Mouse (Mus musculus) intestine, postnatal 0 days (tissue): ENCODE measurements around the gene Wfs1. TPM values are rescaled to one million over a fixed set of nuclear protein-coding genes. Genes with fewer than 3 reads are reported as not detected.

Experiments
- ATAC-seq: fragments of 200-750 bp; cut with Nextera tagmentation; 2 replicates; pipeline ENCODE4 v1.8.0; 2017; ENCODE audit warnings: mild to moderate bottlenecking, moderate TSS enrichment, moderate library complexity
- H3K27ac ChIP-seq: fragments of 300-500 bp; sonication (generic); 2 replicates; pipeline ENCODE4 v1.5.1; 2014; ENCODE audit warnings: mild to moderate bottlenecking, low read depth, low read length, moderate library complexity
- H3K27me3 ChIP-seq: fragments of 300-500 bp; sonication (generic); replicated peaks from 2 replicates; pipeline ENCODE4 v1.6.1; 2014; ENCODE audit warnings: low read length, mixed read lengths; ENCODE audit not compliant: control insufficient read depth, insufficient read depth
- H3K36me3 ChIP-seq: fragments of 300-500 bp; sonication (generic); 2 replicates; pipeline ENCODE4 v1.6.1; 2014; ENCODE audit warnings: mild to moderate bottlenecking, moderate library complexity; ENCODE audit not compliant: control insufficient read depth, insufficient read depth
- H3K4me1 ChIP-seq: fragments of 300-500 bp; sonication (generic); replicated peaks from 2 replicates; pipeline ENCODE4 v1.6.1; 2014; ENCODE audit warnings: antibody characterized with exemption, low read length, mixed read lengths; ENCODE audit not compliant: control insufficient read depth, insufficient read depth
- H3K4me2 ChIP-seq: fragments of 300-500 bp; sonication (generic); replicated peaks from 2 replicates; pipeline ENCODE4 v1.6.1; 2014; ENCODE audit warnings: low read depth, mild to moderate bottlenecking, moderate library complexity
- H3K4me3 ChIP-seq: fragments of 300-500 bp; sonication (generic); 2 replicates; pipeline ENCODE4 v1.5.1; 2014; ENCODE audit warnings: low read depth, low read length
- H3K9ac ChIP-seq: fragments of 300-500 bp; sonication (generic); 2 replicates; pipeline ENCODE4 v1.6.1; 2014; ENCODE audit warnings: mild to moderate bottlenecking, low read depth, low read length
- H3K9me3 ChIP-seq: fragments of 300-500 bp; sonication (generic); 2 replicates; pipeline ENCODE4 v1.6.1; 2016; ENCODE audit warnings: mixed run types; ENCODE audit not compliant: control insufficient read depth
- CTCF ChIP-seq: sonication (generic); IDR thresholded peaks from 2 replicates; pipeline ENCODE4 v1.5.1; 2016; ENCODE audit warnings: low read depth, mild to moderate bottlenecking, control low read depth, antibody characterized with exemption, moderate library complexity
- WGBS: fragments of 180-500 bp; shearing (Covaris S2); extraction: QIAGEN DNeasy Blood & Tissue Kit; methylation state at CpG from one replicate; pipeline ENCODE4 v1.1.7; 2014; 5-methylcytosine and 5-hydroxymethylcytosine counted together
- polyA plus RNA-seq: library from polyadenylated mRNA; unstranded; fragments of >200 nt; fragmentation: Nextera tagmentation; extraction: Ambion mirVana; gene quantifications from 2 replicates; pipeline ENCODE4 v1.2.1, GENCODE M21; 2015

Gene Wfs1
- polyA plus RNA-seq = 12.8 and 15.6 TPM in 2 replicates

GRCm38 (mm10) chr5:36988781-36989624, at the start of gene Wfs1:
TSS of gene Wfs1 (minus strand) at chr5:36989205.
- peak; percentile 98 for ATAC-seq
- peak within 1 kb of the TSS; percentile 87 for H3K27ac ChIP-seq
- WGBS = 2% methylated on average over 60 of the region's 60 CpGs
- 0 out of 2 replicates have a peak, but pooled peaks cover 4% of the 10 kb centered on the region for H3K4me1 ChIP-seq
- TF ChIP-seq CTCF = peak; percentile 58
- H3K9ac ChIP-seq = peak within 1 kb of the TSS; percentile 76
- H3K36me3 ChIP-seq = no peaks in the 10 kb centered on the region
- no peaks in the 10 kb centered on the region for H3K27me3 ChIP-seq
- H3K4me3 ChIP-seq = peak within 1 kb of the TSS; percentile 79
- no peaks in the 10 kb centered on the region for H3K9me3 ChIP-seq
- H3K4me2 ChIP-seq = peak within 1 kb of the TSS; percentile 96

GRCm38 (mm10) chr5:37036884-37037283, 47.9 kb upstream of the Wfs1 start:
- 75% methylated on average over 3 of the region's 3 CpGs for WGBS
- no peaks in the 10 kb centered on the region for H3K4me1 ChIP-seq
- no peak overlapping the region for H3K4me3 ChIP-seq
- no peaks in the 10 kb centered on the region for H3K36me3 ChIP-seq
- H3K27me3 ChIP-seq = no peaks in the 10 kb centered on the region; the same call in 1 of the 2 replicates
- no peak for ATAC-seq
- no peaks in the 10 kb centered on the region for H3K9me3 ChIP-seq
- H3K27ac ChIP-seq = no peak overlapping the region
- TF ChIP-seq CTCF = no peak
- H3K9ac ChIP-seq = no peak overlapping the region
- H3K4me2 ChIP-seq = no peak overlapping the region

- TF ChIP-seq CTCF = no peak
- Histone ChIP-seq H3K27me3 (peaks cover 7% of the 10 kb centered on the region), H3K27ac (no peak overlapping the region), H3K36me3 (no peaks in the 10 kb centered on the region), H3K4me3 (no peak overlapping the region), H3K9ac (no peak overlapping the region), H3K4me1 (no peaks in the 10 kb centered on the region), H3K9me3 (no peaks in the 10 kb centered on the region), H3K4me2 (no peak overlapping the region)
- no peak for ATAC-seq
- WGBS = 84% methylated on average over 6 of the region's 6 CpGs
These were observed 46.9 kb upstream of the Wfs1 start for GRCm38 (mm10) chr5:37035896-37036295.

GRCm38 (mm10) chr5:37035192-37035591, 46.2 kb upstream of the Wfs1 start:
- Histone ChIP-seq H3K36me3 (no peaks in the 10 kb centered on the region), H3K4me3 (no peak overlapping the region), H3K4me1 (no peaks in the 10 kb centered on the region), H3K4me2 (no peak overlapping the region), H3K9me3 (no peaks in the 10 kb centered on the region), H3K9ac (no peak overlapping the region), H3K27me3 (peaks cover 14% of the 10 kb centered on the region), H3K27ac (no peak overlapping the region)
- no peak for TF ChIP-seq CTCF
- WGBS = 77% methylated on average over 6 of the region's 6 CpGs
- no peak for ATAC-seq

GRCm38 (mm10) chr5:37030753-37031152, 41.7 kb upstream of the Wfs1 start:
- Histone ChIP-seq H3K4me1 (0 out of 2 replicates have a peak, but pooled peaks cover 7% of the 10 kb centered on the region), H3K27me3 (peaks cover 49% of the 10 kb centered on the region), H3K4me2 (no peak overlapping the region), H3K4me3 (no peak overlapping the region), H3K9ac (no peak overlapping the region), H3K27ac (no peak overlapping the region), H3K9me3 (no peaks in the 10 kb centered on the region), H3K36me3 (no peaks in the 10 kb centered on the region)
- 49% methylated on average over 9 of the region's 9 CpGs for WGBS
- ATAC-seq = no peak
- TF ChIP-seq CTCF = no peak

- Histone ChIP-seq H3K27ac (no peak overlapping the region), H3K9ac (no peak overlapping the region), H3K9me3 (no peaks in the 10 kb centered on the region), H3K4me2 (peak overlapping the region; percentile 98), H3K27me3 (peaks cover 49% of the 10 kb centered on the region), H3K36me3 (no peaks in the 10 kb centered on the region), H3K4me1 (0 out of 2 replicates have a peak, but pooled peaks cover 7% of the 10 kb centered on the region), H3K4me3 (peak overlapping the region; percentile 59)
- no peak for TF ChIP-seq CTCF
- 2% methylated on average over 17 of the region's 17 CpGs for WGBS
- ATAC-seq = no peak
These were observed 40.4 kb upstream of the Wfs1 start for GRCm38 (mm10) chr5:37029326-37029905.
